Mouse (Mus musculus): Measurements from ENCODE around the gene Fam47c.

Fam47c gene

DNA sequence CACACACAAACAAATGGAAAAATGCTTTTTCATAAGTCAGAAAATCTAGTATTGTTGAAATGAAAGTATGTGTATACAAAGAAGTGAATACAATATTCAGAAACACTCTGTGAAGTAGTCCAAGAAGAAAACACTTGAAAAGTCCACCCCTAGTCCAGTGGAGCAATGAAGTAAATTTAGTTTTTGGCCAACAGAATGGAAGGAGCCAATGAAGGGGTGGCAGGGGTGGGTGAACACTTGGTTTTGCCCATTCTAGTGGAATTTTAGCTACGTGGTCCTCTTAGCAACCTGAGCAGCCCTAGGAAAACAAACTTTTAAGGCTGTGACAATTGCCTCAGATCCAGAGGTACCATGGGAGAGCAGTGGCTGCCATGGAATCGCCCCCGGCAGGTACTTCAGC is at the start of gene Fam47c:
Gene Fam47c, plus strand, starts transcription at position 301 of the 400 bp plus-strand sequence.
- DNase-seq (ENCODE audit: extremely low read depth, low read depth, low spot score), result no peak

DNA sequence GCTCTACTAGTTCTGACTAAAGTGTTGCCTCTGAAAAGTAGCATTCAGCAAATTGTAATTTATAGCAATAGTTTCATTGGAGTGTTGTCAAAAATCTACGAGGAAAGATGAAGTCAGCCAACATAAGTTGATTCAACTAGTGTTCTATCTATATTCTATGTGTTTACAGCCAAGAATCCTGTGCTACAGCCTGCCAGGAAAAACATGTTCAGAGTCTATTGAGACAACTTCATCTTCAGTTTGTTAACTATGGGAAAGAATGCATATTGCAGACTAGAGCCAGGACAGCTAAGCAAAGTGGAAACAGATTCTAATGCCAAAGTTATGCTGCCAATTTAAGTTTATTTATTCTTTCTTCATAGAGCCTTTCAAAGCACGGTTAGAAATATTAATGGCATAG is 31.8 kb downstream of the Fam47c start:
- no peak for DNase-seq (ENCODE audit: extremely low read depth, low read depth, low spot score)

GRCm38 (mm10) chrX:78777078-78777477 is 39.5 kb downstream of the Fam47c start:
- DNase-seq (ENCODE audit: extremely low read depth, low read depth, low spot score), result no peak

Measured in fat pad, adult 2 months (tissue).